Mouse (Mus musculus): ENCODE results near the gene Ccdc9. TPM values are rescaled to one million over a fixed set of nuclear protein-coding genes. Genes with fewer than 3 reads are reported as not detected.
A peak's percentile ranks its signal among the peaks of the same experiment; 100 is the strongest.

Ccdc9 gene
- 20.5 and 23.4 TPM in 2 replicates for polyA plus RNA-seq (2014; fragmentation: Nextera tagmentation; extraction: Ambion mirVana)

GRCm38 (mm10) chr7:16286026-16286961 is at the start of gene Ccdc9:
TSS of gene Ccdc9 (minus strand) at chr7:16286795.
- Histone ChIP-seq H3K4me3 (ENCODE audit: low read depth, low read length) (peak within 1 kb of the TSS; percentile 61), H3K4me1 (ENCODE audit: control insufficient read depth, insufficient read depth, low read length) (peaks cover 7% of the 10 kb centered on the region; the same call in 1 of the 2 replicates), H3K36me3 (ENCODE audit: control insufficient read depth, insufficient read depth, low read length) (peaks cover 26% of the 10 kb centered on the region), H3K9ac (replicated peaks; ENCODE audit: low read depth, low read length) (peak within 1 kb of the TSS; percentile 69), H3K9me3 (ENCODE audit: control insufficient read depth, low read depth, low read length) (no peaks in the 10 kb centered on the region), H3K27ac (ENCODE audit: low read length) (peak within 1 kb of the TSS; percentile 96), H3K27me3 (ENCODE audit: control insufficient read depth, insufficient read depth, low read length) (no peaks in the 10 kb centered on the region), H3K4me2 (replicated peaks; ENCODE audit: low read depth, low read length) (peak within 1 kb of the TSS; percentile 64)
- WGBS: 2% methylated on average over 70 of the region's 70 CpGs
- ATAC-seq (ENCODE audit: insufficient number of reproducible peaks, insufficient read depth, low FRiP score, low read depth): peak; percentile 89

- Histone ChIP-seq H3K9ac (replicated peaks; ENCODE audit: low read depth, low read length) (no peak overlapping the region), H3K36me3 (ENCODE audit: control insufficient read depth, insufficient read depth, low read length) (peaks cover 40% of the 10 kb centered on the region), H3K4me3 (ENCODE audit: low read depth, low read length) (no peak overlapping the region), H3K27ac (ENCODE audit: low read length) (no peak overlapping the region), H3K4me1 (ENCODE audit: control insufficient read depth, insufficient read depth, low read length) (peaks cover 4% of the 10 kb centered on the region; the same call in 1 of the 2 replicates), H3K27me3 (ENCODE audit: control insufficient read depth, insufficient read depth, low read length) (no peaks in the 10 kb centered on the region), H3K9me3 (ENCODE audit: control insufficient read depth, low read depth, low read length) (no peaks in the 10 kb centered on the region), H3K4me2 (replicated peaks; ENCODE audit: low read depth, low read length) (no peak overlapping the region)
- WGBS: 75% methylated on average over 3 of the region's 3 CpGs
- ATAC-seq (ENCODE audit: insufficient number of reproducible peaks, insufficient read depth, low FRiP score, low read depth): no peak
These were observed 42.6 kb upstream of the Ccdc9 start for GRCm38 (mm10) chr7:16329146-16329545.

GRCm38 (mm10) chr7:16326607-16326971 is 40.0 kb upstream of the Ccdc9 start:
- no peaks in the 10 kb centered on the region for H3K27me3 ChIP-seq (ENCODE audit: control insufficient read depth, insufficient read depth, low read length)
- H3K27ac ChIP-seq (ENCODE audit: low read length): no peak overlapping the region
- WGBS: 89% methylated on average over 2 of the region's 2 CpGs
- peaks cover 4% of the 10 kb centered on the region; the same call in 1 of the 2 replicates for H3K4me1 ChIP-seq (ENCODE audit: control insufficient read depth, insufficient read depth, low read length)
- no peak overlapping the region for H3K4me2 ChIP-seq (replicated peaks; ENCODE audit: low read depth, low read length)
- ATAC-seq (ENCODE audit: insufficient number of reproducible peaks, insufficient read depth, low FRiP score, low read depth): peak; percentile 20; the same call in 1 of the 2 replicates
- no peak overlapping the region for H3K9ac ChIP-seq (replicated peaks; ENCODE audit: low read depth, low read length)
- H3K9me3 ChIP-seq (ENCODE audit: control insufficient read depth, low read depth, low read length): no peaks in the 10 kb centered on the region
- H3K4me3 ChIP-seq (ENCODE audit: low read depth, low read length): no peak overlapping the region
- peaks cover 32% of the 10 kb centered on the region for H3K36me3 ChIP-seq (ENCODE audit: control insufficient read depth, insufficient read depth, low read length)

GRCm38 (mm10) chr7:16325920-16326606 is 39.5 kb upstream of the Ccdc9 start:
- no peak overlapping the region for H3K4me3 ChIP-seq (ENCODE audit: low read depth, low read length)
- no peak overlapping the region for H3K4me2 ChIP-seq (replicated peaks; ENCODE audit: low read depth, low read length)
- H3K4me1 ChIP-seq (ENCODE audit: control insufficient read depth, insufficient read depth, low read length): peaks cover 4% of the 10 kb centered on the region; the same call in 1 of the 2 replicates
- H3K9ac ChIP-seq (replicated peaks; ENCODE audit: low read depth, low read length): no peak overlapping the region
- ATAC-seq (ENCODE audit: insufficient number of reproducible peaks, insufficient read depth, low FRiP score, low read depth): peak; percentile 50; the same call in 1 of the 2 replicates
- H3K27me3 ChIP-seq (ENCODE audit: control insufficient read depth, insufficient read depth, low read length): no peaks in the 10 kb centered on the region
- WGBS: 27% methylated on average over 8 of the region's 8 CpGs
- no peak overlapping the region for H3K27ac ChIP-seq (ENCODE audit: low read length)
- H3K36me3 ChIP-seq (ENCODE audit: control insufficient read depth, insufficient read depth, low read length): peaks cover 32% of the 10 kb centered on the region
- no peaks in the 10 kb centered on the region for H3K9me3 ChIP-seq (ENCODE audit: control insufficient read depth, low read depth, low read length)

- no peak for ATAC-seq (ENCODE audit: insufficient number of reproducible peaks, insufficient read depth, low FRiP score, low read depth)
- 66% methylated on average over 7 of the region's 7 CpGs for WGBS
These were observed 38.1 kb upstream of the Ccdc9 start for GRCm38 (mm10) chr7:16324661-16325060.

GRCm38 (mm10) chr7:16320479-16320878 is 33.9 kb upstream of the Ccdc9 start:
- H3K4me3 ChIP-seq (ENCODE audit: low read depth, low read length): no peak overlapping the region
- H3K9ac ChIP-seq (replicated peaks; ENCODE audit: low read depth, low read length): no peak overlapping the region
- H3K27ac ChIP-seq (ENCODE audit: low read length): no peak overlapping the region
- no peaks in the 10 kb centered on the region for H3K9me3 ChIP-seq (ENCODE audit: control insufficient read depth, low read depth, low read length)
- 91% methylated on average over 6 of the region's 6 CpGs for whole genome bisulfite sequencing
- no peaks in the 10 kb centered on the region for H3K27me3 ChIP-seq (ENCODE audit: control insufficient read depth, insufficient read depth, low read length)
- H3K4me1 ChIP-seq (ENCODE audit: control insufficient read depth, insufficient read depth, low read length): no peaks in the 10 kb centered on the region
- H3K4me2 ChIP-seq (replicated peaks; ENCODE audit: low read depth, low read length): no peak overlapping the region
- H3K36me3 ChIP-seq (ENCODE audit: control insufficient read depth, insufficient read depth, low read length): no peaks in the 10 kb centered on the region; the same call in 1 of the 2 replicates
- no peak for ATAC-seq (ENCODE audit: insufficient number of reproducible peaks, insufficient read depth, low FRiP score, low read depth)

More at GRCm38 (mm10) chr7:16324661-16325060, 38.1 kb upstream of the Ccdc9 start:
- H3K27me3 ChIP-seq (ENCODE audit: control insufficient read depth, insufficient read depth, low read length): no peaks in the 10 kb centered on the region
- no peak overlapping the region for H3K9ac ChIP-seq (replicated peaks; ENCODE audit: low read depth, low read length)
- no peak overlapping the region for H3K4me3 ChIP-seq (ENCODE audit: low read depth, low read length)
- H3K4me2 ChIP-seq (replicated peaks; ENCODE audit: low read depth, low read length): no peak overlapping the region
- peaks cover 4% of the 10 kb centered on the region; the same call in 1 of the 2 replicates for H3K4me1 ChIP-seq (ENCODE audit: control insufficient read depth, insufficient read depth, low read length)
- peak overlapping the region; percentile 35; the same call in 1 of the 2 replicates for H3K27ac ChIP-seq (ENCODE audit: low read length)
- no peaks in the 10 kb centered on the region for H3K9me3 ChIP-seq (ENCODE audit: control insufficient read depth, low read depth, low read length)
- peaks cover 22% of the 10 kb centered on the region for H3K36me3 ChIP-seq (ENCODE audit: control insufficient read depth, insufficient read depth, low read length)

- Histone ChIP-seq H3K27ac (ENCODE audit: low read length) (no peak overlapping the region), H3K9ac (replicated peaks; ENCODE audit: low read depth, low read length) (no peak overlapping the region), H3K4me3 (ENCODE audit: low read depth, low read length) (no peak overlapping the region), H3K27me3 (ENCODE audit: control insufficient read depth, insufficient read depth, low read length) (no peaks in the 10 kb centered on the region), H3K4me2 (replicated peaks; ENCODE audit: low read depth, low read length) (no peak overlapping the region), H3K4me1 (ENCODE audit: control insufficient read depth, insufficient read depth, low read length) (no peaks in the 10 kb centered on the region), H3K9me3 (ENCODE audit: control insufficient read depth, low read depth, low read length) (no peaks in the 10 kb centered on the region), H3K36me3 (ENCODE audit: control insufficient read depth, insufficient read depth, low read length) (no peaks in the 10 kb centered on the region; the same call in 1 of the 2 replicates)
- no peak for ATAC-seq (ENCODE audit: insufficient number of reproducible peaks, insufficient read depth, low FRiP score, low read depth)
- WGBS: 89% methylated on average over 4 of the region's 4 CpGs
These were observed 32.6 kb upstream of the Ccdc9 start for GRCm38 (mm10) chr7:16319216-16319615.

- Histone ChIP-seq H3K27ac (ENCODE audit: low read length) (no peak overlapping the region), H3K27me3 (ENCODE audit: control insufficient read depth, insufficient read depth, low read length) (no peaks in the 10 kb centered on the region), H3K4me1 (ENCODE audit: control insufficient read depth, insufficient read depth, low read length) (peaks cover 10% of the 10 kb centered on the region), H3K4me3 (ENCODE audit: low read depth, low read length) (no peak overlapping the region), H3K4me2 (replicated peaks; ENCODE audit: low read depth, low read length) (no peak overlapping the region), H3K9me3 (ENCODE audit: control insufficient read depth, low read depth, low read length) (no peaks in the 10 kb centered on the region), H3K9ac (replicated peaks; ENCODE audit: low read depth, low read length) (no peak overlapping the region), H3K36me3 (ENCODE audit: control insufficient read depth, insufficient read depth, low read length) (no peaks in the 10 kb centered on the region; the same call in 1 of the 2 replicates)
- no peak for ATAC-seq (ENCODE audit: insufficient number of reproducible peaks, insufficient read depth, low FRiP score, low read depth)
- 77% methylated on average over 14 of the region's 14 CpGs for WGBS
These were observed 30.5 kb upstream of the Ccdc9 start for GRCm38 (mm10) chr7:16317094-16317493.
